Mouse (Mus musculus) cerebellum, adult 8-10 months (tissue): ENCODE data around the gene Batf.
"Not testable (repeated sequence)": the region's sequence is repeated elsewhere in the genome, so short reads cannot be mapped to it uniquely, and the experiment has no call there.

Experiments
- DNase-seq: peaks from one replicate; pipeline ENCODE4 v3.0.0; 2022

Batf gene

GRCm38 (mm10) chr12:85684411-85685275 is 1.8 kb upstream of the Batf start:
- DNase-seq: no peak

DNA sequence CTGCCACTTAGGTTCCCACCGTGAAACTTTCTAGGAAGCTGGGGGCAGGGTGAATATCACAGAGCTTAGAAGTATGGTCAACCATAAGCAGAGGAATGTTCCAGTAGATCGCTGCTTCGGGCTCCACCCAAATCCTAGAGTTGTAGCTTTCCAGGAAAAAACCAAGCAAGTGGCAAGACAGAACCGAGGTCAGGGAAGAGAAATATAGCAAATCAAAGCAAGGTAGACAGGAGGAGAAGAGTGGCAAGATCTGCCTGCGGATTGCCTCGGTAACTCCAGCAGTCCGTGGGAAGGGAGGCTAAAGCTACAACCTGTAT is 706 bp downstream of the Batf start:
- no peak for DNase-seq

DNA sequence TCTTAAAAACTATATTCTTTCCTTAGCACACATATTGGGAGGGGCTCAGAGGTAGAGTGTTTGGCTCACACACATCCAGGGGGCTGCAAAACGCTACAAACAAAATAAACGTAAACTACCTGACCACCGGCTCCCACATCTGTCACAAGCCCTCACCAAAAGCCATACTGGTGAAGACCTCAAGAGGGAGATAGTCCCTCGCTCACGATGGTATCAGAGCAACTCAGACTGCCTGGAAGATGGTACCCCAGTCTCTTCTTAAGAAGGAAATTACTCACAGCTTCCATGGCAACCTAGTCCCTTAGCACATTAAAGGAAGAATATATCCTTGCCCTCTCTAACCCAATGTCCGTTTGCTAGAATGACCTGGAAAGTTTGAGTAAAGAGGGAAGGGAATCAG is 1.4 kb downstream of the Batf start:
- no peak for DNase-seq

- no peak for DNase-seq
Observed at GRCm38 (mm10) chr12:85695787-85696186, 9.3 kb downstream of the Batf start.

- DNase-seq: no peak
Observed at GRCm38 (mm10) chr12:85696436-85696835, 10.0 kb downstream of the Batf start.

- not testable (repeated sequence) for DNase-seq
Observed at GRCm38 (mm10) chr12:85698179-85698578, 11.7 kb downstream of the Batf start.

- DNase-seq: no peak
Observed at GRCm38 (mm10) chr12:85700191-85700841, 13.8 kb downstream of the Batf start.

DNA sequence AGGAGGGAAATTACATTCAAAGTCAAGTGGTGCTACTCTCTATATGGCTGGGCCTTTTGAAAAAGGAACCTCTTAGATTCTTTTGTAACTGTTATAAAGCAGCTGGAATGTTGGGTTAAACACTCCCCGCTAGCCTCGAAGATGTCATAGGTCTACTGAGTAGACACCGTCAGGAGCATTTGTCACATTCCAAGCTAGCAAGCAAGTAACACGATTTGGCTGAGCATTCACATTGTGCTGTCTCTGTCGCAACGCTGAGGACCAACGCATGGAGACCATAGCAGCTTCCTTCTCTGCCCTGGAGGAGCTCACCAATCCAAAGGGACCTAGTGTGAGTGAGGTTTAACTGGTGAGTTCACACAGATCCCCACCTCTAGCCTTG is 14.4 kb downstream of the Batf start:
- DNase-seq: no peak

DNA sequence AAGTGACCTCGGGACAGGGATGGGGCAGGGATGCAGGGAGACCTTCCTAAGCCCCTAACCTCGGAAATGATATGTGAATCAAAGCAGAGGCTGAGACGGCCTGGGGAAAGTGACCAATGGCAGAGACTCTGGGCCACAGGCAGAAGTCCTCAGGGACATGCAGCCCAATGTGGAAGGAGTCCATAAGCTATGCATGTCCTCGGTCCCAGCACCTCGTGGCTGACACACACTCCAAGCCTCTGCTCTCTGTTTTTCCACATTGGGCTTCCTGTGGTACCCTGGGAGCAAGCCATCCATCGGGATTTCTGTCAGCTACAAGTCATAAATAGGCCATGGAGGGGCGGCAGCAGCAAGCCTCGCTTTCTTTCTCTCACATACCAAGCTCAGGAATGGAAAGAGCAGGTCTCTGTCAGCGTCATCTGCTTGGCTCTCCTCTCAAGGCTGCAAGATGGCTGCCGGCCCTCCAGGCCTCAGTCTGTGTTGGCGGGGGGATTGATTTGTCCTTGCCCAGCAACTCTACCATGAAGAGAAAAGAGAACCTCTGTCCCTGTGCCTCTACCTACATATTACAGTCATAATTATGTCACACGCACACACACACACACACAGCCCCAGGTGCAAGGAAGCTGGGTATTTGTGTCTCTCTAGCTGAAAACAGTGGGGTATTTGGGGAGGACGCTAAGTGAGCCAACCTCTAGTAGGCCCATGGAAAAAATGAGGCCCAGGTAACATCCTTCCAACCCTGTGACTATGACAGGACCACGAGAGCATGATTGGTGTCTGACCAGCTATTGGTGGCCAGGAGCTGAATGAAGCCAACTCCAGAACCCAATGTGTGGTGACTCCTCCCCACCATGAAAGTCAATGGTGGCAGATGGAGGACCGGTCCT is 15.9 kb downstream of the Batf start:
- DNase-seq: no peak

DNA sequence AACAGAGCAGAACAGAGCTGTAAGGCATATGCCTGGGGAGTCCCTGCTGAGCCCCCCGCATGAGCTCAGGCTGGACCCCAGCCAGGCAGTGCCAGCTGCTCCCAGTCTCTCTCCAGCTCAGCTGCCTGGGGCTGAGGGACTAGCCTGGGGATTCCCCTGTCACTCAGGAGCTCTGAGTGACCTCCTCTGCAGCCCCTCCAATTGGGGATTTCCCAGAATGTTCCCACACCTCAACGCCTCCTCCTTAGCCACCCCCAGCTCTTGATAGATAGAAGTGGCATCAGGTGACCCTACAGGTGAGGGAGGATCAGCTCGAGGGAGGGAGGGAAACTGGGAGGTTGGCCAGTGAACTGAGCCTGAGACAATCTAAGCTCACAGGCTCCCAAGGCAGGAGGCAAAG is 17.0 kb downstream of the Batf start:
- DNase-seq: no peak

- no peak for DNase-seq
Observed at GRCm38 (mm10) chr12:85704566-85704965, 18.1 kb downstream of the Batf start.

- DNase-seq: no peak
Observed at GRCm38 (mm10) chr12:85705002-85705830, 18.7 kb downstream of the Batf start.

- DNase-seq: no peak
Observed at GRCm38 (mm10) chr12:85705831-85706530, 19.5 kb downstream of the Batf start.

DNA sequence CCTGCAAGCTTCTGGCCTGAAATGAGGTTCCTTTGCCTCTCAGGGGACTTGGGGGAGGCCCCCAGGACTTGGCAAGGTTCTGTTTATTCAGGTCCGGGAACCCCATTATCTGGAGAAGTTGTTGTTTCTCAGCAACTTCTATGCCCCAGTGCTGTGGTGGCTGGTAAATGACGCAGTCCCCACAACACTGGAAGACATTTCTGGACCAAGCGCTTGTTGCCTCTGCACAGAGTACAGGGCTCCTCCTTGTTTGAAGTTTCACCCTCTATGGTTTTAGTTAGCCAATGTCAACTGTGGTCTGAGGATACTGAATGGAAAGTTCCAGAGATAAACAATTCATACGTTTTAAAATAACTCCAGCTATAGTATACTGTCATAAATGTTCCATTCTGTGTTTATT is 20.4 kb downstream of the Batf start:
- no peak for DNase-seq

DNA sequence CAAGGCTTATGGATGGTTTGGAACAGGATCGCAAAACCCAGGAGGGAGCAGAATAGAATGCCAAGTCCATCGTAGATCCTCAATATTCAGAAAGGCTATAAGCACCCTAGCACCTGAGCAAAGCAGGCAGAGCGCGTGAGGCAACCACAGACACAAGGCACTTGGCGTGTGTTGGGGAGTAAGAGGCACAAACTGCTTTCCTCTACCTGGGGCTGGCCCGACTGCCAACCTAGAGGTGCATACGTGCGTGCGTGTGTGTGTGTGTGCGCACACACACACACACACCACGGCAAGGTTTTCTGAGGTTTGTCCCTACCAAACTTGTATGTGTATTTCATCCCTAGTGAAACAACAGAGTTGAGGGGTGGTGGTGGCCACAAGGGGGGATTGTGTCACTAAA is 20.9 kb downstream of the Batf start:
- DNase-seq: no peak

DNA sequence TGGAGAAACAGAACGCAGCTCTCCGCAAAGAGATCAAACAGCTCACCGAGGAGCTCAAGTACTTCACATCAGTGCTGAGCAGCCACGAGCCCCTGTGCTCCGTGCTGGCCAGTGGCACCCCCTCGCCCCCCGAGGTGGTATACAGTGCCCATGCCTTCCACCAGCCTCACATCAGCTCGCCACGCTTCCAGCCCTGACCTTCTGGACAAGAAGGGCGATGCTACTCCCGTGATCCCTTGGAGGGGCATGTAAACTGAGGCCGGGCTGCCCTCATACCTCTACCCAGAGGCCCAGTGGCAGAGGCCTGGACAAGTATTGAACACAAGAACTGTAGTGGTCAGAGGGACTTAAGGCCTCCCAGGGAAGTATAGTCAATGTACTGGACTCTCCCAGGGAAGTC is 22.1 kb downstream of the Batf start:
- no peak for DNase-seq

GRCm38 (mm10) chr12:85710695-85711094 is 24.2 kb downstream of the Batf start:
- DNase-seq: no peak

DNA sequence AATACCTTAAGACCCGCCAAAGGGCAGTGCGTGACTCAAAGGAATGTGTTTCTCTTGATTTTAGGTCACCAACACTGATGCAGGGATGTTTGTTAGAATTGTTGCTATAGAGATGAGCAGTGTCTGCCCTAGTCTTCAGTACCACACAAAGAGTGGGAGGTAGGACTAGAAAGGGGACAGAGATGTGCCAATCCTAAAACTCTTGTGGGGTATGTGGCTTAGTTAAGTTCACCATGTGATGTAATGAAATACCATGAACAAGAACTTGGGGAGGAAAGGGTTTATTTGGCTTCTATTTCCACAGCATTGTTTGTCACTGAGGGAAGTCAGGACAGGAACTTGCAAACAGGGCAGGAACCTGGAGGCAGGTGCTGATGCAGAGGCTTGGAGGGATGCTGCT is 26.1 kb downstream of the Batf start:
- no peak for DNase-seq

DNA sequence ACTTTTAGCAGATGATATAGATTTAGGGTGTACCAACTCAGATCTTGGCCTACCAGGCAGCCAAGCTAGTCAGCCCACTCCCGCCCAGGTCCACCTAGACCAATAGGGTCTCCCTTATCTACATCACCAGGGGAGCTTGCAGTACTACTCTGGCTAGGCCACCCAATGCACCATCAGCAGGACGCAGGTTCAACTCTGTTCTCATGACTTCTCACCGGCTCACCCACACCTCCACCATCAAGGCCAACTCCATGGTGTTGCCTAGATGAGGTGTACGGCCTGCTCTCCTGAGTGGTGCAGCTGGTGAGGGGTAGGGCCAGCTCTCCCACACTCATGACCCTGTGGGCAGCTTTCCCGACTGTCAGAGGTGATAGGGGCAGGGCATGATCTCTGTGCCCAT is 27.7 kb downstream of the Batf start:
- no peak for DNase-seq

GRCm38 (mm10) chr12:85725306-85725705 is 38.8 kb downstream of the Batf start:
- no peak for DNase-seq

DNA sequence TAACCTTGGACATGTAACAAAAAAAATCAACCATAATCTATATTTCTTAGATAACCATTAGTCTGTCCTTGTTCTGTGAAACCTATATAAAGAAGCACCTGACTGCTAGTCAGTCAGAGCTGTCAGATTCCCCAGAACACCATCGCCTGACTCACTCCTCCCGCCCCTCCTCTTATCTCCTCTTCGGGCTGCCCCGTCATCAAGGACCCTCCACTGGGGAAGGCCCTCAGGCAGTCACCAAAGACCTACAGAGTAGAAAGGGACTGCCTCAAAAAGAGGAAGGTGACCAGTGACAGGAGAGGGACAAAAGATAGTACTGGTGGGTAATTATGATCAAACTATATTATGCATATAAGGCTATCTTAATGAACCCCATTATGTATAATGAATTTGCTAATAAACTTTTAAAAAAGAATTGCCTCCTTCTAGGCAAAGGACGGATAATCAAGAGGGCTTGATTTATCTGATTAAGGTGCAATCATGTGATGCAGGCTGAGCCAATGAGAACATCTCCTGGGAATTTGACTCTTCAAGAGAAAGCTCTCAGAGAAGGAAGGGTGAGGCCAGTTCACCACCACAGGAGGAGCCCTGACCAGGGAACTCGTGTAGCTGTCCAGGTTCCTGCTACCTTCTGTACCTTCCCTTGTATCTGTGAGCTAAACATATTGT is 40.4 kb downstream of the Batf start:
- DNase-seq: no peak

DNA sequence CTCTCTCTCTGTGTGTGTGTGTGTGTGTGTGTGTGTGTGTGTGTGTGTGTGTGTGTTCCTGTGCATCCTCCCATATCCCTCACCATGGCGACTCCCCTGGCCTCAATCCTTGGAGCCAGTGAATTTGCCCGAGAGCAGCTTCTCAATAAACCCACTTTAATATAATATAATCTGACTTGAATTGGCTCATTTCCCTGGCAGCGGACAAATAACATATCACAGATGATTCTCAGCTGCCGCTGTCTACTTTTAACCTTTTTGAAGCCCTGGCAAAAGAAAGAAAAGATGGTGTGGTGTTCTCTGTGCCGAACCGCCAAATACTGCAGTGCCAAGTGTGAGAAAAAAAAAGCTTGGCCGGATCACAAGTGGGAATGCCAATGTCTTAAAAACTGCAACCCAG is 41.7 kb downstream of the Batf start:
- DNase-seq: no peak
